Mouse (Mus musculus) stomach, postnatal 0 days (tissue): ENCODE measurements around the gene Hal.

ENCODE experiments used
- CTCF ChIP-seq: IDR thresholded peaks from 2 replicates; pipeline ENCODE4 v1.5.1; 2016; ENCODE audit warnings: antibody characterized with exemption, low read depth, mild to moderate bottlenecking, moderate library complexity
- EP300 ChIP-seq: optimal IDR thresholded peaks from 2 replicates; pipeline ENCODE3; 2016; ENCODE audit warnings: antibody characterized with exemption

- TF ChIP-seq CTCF (no peak), EP300 (no peak)
Observed at GRCm38 (mm10) chr10:93444407-93444806, 44.2 kb upstream of the Hal start.
